In the genomic region with DNA sequence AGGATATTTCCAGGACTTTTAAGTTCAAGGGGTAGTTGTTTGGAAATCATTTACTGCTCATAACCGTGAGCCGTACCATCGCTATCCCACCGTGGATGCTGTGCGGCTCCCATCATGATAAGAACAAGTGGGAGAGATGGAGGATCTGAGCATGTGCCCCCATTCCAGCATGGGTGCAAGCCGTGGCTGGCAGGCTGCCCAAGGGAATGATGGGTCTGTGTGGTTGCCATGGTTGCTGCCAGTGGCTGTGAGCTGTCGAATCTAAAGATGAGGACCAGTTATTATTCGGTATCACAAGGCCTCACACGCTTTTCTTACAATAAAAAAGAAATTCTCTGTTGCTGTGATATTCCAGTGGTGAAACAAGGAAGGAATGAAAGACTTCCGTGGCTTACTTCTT, we compare ENCODE assay signal across 22 mouse cellular contexts.
DNase-seq lines count a peak whose midpoint lies in the region; ATAC-seq and TF ChIP-seq lines count a peak whose summit lies in the region.
"Had no signal": no experiment of that assay in that cellular context is flagged by ENCODE, and none has a peak within 500 bp of the region (broad histone marks: within the 10 kb centered on the region; RNA-seq: fewer than 3 reads in every experiment).

No protein-coding gene starts in this region.

- ATAC-seq in frontal cortex, adult (ENCODE audit: low TSS enrichment): no peak
- ATAC-seq: intestine, postnatal 0 days; liver, embryonic 12.5 days had no signal

- WGBS in olfactory bulb, adult 2 months: 39% methylated on average over 10 of the region's 10 CpGs

- TF ChIP-seq POLR2A in olfactory bulb, adult 2 months (IDR thresholded peaks at IDR 0.05; ENCODE audit: insufficient read depth, low read depth, low read length): no peak

- peak; percentile 17 to 32 for DNase-seq in frontal cortex, postnatal 10 days (ENCODE audit: low spot score in 2 of 2)
- DNase-seq in layer of hippocampus, adult 9-11 months: peak; percentile 9
- DNase-seq in layer of hippocampus, adult 9-10 months (ENCODE audit: low spot score): no peak
- peak; percentile 40 for DNase-seq in right cerebral cortex, postnatal 14 days
- DNase-seq in right cerebral cortex, adult 2 months (ENCODE audit: low spot score in 2 of 2): no peak
- DNase-seq: adrenal gland, postnatal 36 days; cerebellum, adult 8-10 months; lung, embryonic 14.5 days; lung, postnatal 36 days; thymus, postnatal 25 days had no signal

- TF ChIP-seq CTCF in olfactory bulb, adult 2 months (IDR thresholded peaks at IDR 0.05; ENCODE audit: insufficient read depth, low read depth, low read length): no peak

- H3K4me3 ChIP-seq in olfactory bulb, adult 2 months (ENCODE audit: insufficient read depth, low read depth, low read length): no peak overlapping the region
- H3K4me3 ChIP-seq: embryonic facial prominence, embryonic 12.5 days; erythroblast, embryonic 14.5 days; heart, embryonic 13.5 days; hindbrain, embryonic 15.5 days; kidney, embryonic 15.5 days; left cerebral cortex, adult 2 months; limb, embryonic 12.5 days; liver, embryonic 12.5 days; myocyte had no signal

- peak overlapping the region; percentile 54 for H3K27ac ChIP-seq in olfactory bulb, adult 2 months (ENCODE audit: insufficient read depth, low read depth, low read length)
- H3K27ac ChIP-seq: embryonic facial prominence, embryonic 12.5 days; heart, embryonic 13.5 days; hindbrain, embryonic 15.5 days; kidney, embryonic 15.5 days; left cerebral cortex, adult 2 months; limb, embryonic 12.5 days; liver, embryonic 12.5 days had no signal

- peaks cover 17% of the 10 kb centered on the region for H3K4me1 ChIP-seq in olfactory bulb, adult 2 months (ENCODE audit: control insufficient read depth, insufficient read depth, low read length)
- H3K4me1 ChIP-seq: embryonic facial prominence, embryonic 12.5 days; heart, embryonic 13.5 days; kidney, embryonic 15.5 days; limb, embryonic 12.5 days; liver, embryonic 12.5 days had no signal

Comparison
In these comparisons a context has a peak if more than half of its experiments do, and no peak if none do; other contexts are left out.
1. DNase-seq: peak in frontal cortex, postnatal 10 days (2 of 2), layer of hippocampus, adult 9-11 months (single experiment) and right cerebral cortex, postnatal 14 days (single experiment); none in layer of hippocampus, adult 9-10 months (single experiment) and right cerebral cortex, adult 2 months (0 of 2).